Mouse (Mus musculus) thymus, adult 18-20 months (tissue): Measurements from ENCODE around the gene Hcls1.

Experiments
- DNase-seq, 2 experiments: peaks; one replicate each; pipeline ENCODE4 v3.0.0; 2022; ENCODE audit warnings: mixed read lengths in 2 of 2

The Hcls1 gene

DNA sequence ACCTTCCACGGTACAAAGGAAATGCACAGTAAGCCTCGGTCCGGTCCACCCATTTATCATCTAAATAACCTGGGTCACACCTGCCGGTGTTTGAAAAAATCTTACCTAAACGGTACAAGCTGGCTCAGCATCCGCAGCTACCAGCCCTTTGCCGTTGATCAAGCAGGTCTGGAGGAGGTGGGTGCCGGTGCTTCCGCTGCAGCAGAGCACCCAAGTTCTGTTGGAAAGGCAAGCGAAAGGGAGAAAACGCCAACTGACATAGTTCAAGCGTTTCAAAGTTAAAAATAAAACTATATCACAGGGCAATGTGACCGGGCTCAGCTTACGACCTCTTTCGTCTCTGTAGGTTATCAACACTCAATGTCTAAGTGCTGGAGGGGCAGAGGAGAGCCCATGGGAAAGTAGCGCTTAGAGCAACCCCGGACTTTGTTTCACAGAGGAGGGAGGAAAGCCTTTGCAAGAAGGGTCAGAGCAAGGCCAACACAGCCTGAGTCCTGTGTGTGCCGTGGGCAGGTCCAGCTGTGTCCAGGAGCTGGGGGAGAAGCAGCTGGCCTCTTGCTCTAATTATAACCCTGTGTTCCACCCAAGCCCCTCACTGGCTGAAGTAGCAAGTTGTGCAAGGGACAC, 55.3 kb downstream of the Hcls1 start, which contains the start of gene Fbxo40:
Gene Fbxo40, minus strand, starts transcription at position 469 of the 627 bp plus-strand sequence.
- no peak for DNase-seq

DNA sequence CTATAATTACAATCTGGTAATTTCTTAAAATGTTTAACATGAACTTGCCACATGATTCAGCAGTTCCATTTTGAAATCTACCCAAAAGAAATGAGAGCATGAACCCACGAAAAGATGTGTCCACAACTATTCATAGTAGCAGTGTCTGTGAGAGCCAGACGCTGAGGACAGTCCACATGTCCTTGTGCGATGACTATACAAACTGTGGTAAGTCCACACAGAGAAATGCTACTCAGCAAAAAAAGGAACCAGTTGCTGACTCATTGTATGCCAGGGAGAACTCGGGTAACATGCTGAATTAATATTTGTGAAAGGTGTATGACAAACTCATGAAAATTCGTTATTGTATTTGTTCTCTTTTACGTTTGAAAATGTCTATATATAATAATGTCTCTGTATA, 62.9 kb downstream of the Hcls1 start:
- no peak for DNase-seq

DNA sequence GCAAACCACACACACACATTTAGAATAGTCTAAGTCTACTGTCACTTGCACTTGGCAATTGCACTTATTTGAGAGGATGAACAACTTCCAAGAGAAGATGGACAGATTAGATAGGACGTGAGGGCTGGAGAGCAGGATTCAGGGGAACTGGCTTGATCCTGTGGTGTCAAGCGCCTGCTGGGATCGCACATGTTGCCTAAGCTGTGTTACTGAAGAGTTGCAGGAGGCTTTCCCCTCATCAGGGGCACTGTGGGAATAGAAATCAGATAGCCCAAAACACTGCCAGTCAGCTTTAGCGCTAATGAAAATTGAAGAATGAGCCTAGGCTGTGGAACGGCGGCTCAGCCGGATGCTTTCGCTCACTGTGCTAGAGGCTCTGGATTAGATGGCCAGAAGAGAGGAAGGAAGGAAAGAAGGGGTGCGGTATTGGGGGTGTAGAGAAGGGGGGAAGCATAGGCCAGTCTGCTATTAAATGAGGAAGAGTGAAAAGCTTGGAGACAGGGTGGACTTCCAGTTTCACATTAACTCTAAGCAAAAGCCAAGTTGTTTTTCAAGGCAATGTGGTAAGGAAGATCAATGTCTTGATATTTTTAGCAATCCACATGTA, 64.7 kb downstream of the Hcls1 start:
- no peak for DNase-seq

DNA sequence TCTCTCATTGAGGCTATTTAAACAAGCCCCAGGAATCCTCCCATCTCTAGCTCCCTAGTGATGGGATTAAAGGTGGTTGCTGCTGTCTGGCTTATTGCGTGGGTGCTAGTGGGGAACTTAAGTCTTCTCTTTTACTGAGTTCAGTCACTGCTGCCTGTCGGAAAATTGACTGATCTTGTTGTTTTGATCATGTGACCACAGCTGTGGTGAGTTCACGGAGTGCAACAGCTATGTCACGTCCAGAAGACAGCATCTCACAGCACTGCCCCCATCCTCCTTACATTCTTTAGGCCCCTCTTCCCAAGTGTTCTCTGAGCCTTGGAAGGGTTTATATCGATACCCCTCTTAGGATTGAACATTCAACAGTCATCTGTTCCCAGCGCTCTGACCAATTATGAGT, 74.5 kb downstream of the Hcls1 start:
- DNase-seq, result no peak

DNA sequence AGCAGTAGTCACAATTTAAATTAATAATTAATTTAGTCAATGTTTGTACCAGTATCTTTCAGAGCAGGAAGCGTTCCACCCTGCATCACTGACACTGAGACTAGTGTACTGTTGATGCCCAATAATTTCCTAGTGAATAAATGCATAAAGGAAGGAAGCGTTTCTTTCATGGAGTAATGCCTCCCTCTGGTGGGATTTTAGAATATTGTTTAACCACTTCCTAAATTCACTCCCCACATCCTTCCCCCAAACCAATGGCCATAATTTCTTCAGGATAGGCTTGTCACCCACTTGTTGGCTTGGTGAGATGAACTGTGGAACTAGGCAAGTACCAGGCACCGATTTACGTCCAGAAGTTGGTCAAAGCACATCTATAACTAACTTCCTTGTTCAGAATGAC, 75.6 kb downstream of the Hcls1 start:
- DNase-seq, result no peak

DNA sequence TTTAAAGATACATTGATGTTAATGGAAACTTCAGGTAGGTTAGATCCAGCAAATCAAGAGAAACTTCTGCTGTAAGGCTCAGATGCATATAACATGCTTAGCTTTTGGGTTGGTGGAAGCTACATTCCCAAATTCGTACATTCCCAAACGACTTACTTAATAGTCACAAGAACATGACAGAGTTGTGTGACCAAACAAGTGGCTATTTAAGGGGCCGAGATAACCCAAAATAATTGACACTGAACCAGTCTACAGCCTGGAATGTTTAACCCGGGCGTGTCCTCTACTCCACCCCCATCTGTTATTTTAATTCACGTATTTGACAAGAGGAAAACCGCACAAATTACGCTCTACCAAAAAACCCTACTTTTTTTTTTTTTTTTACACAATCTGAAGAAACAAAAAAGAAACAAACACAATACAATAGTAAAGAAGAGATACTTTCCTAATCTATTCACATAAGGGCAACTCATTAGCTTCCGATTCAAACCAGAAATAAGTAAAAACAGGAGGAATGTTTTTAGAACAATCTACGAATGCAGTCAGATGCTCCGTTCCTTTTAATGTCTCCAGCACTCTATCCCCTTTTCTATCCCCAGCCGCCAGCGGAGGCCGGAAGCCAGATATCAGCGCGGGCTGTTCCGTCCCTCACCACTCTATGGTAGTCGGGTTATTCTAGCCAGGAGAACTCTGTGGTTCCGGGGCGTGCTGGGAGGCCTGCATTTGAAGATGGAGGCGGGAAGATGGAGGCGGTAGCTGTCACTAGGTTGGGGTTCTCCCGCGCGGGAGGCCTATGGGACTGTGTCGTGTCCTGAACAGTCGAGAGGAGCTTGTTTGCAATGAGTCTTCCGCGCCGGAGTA, 76.5 kb downstream of the Hcls1 start, which contains the start of gene Polq:
Gene Polq, plus strand, starts transcription at position 726 of the 861 bp plus-strand sequence.
- peak; percentile 83 to 89 for DNase-seq

DNA sequence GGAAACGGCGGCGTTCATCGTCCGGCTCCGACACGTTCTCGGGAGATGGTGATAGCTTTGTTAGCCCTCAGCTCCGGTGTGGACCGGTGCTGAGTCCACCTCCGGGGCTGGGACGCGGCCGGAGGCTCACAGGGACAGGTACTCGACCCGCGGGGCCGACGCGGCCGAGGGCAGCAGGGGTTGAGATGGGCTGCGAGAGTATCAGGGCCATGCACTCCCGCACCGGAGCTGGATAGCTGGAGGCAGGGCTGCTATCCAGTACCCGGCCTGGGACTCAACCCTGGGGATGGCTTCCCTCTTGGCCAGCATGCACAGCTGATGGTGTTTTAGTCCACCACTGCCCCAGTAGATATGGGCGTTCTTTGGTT, 77.1 kb downstream of the Hcls1 start:
- DNase-seq, result no peak

DNA sequence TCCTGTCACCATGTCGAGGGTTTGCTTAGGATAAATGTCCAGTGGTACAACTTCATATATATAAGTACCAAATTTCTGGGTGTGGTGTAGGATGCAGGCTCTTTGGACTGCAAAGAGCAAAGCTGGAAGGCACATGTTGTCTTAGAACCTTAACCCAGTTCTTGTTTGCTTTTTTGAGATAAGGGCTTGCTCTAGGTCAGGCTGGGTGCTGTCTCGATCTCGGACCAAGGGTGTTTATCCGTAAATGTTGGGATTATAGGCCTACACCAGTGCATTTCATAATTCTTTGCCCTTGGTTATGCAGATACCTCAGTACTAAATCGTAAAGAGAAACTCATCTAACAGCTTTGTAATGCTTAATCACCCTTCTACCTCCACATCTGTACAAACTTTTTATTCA, 77.6 kb downstream of the Hcls1 start:
- no peak for DNase-seq
